Mouse (Mus musculus) hindbrain, embryonic 11.5 days (tissue): Measurements from ENCODE around the gene Rint1. TPM values are rescaled to one million over a fixed set of nuclear protein-coding genes. Genes with fewer than 3 reads are reported as not detected.
"Not testable (repeated sequence)": the region's sequence is repeated elsewhere in the genome, so short reads cannot be mapped to it uniquely, and the experiment has no call there.

Experiments used
- ATAC-seq: fragments of 200-750 bp; cut with Nextera tagmentation; 2 replicates; pipeline ENCODE4 v1.8.0; 2017; ENCODE audit warnings: mild to moderate bottlenecking, moderate TSS enrichment, moderate library complexity; ENCODE audit not compliant: low FRiP score
- DNase-seq: peaks from one replicate; pipeline ENCODE4 v3.0.0-alpha.2; 2015; ENCODE audit warnings: low spot score
- H3K27ac ChIP-seq: fragments of 300-500 bp; sonication (generic); 2 replicates; pipeline ENCODE4 v1.5.1; 2014; ENCODE audit warnings: mild to moderate bottlenecking, low read depth, low read length
- H3K27me3 ChIP-seq: fragments of 300-500 bp; sonication (generic); 2 replicates; pipeline ENCODE4 v1.6.1; 2014; ENCODE audit warnings: mild to moderate bottlenecking, low read length, moderate library complexity, mixed read lengths; ENCODE audit not compliant: control insufficient read depth, insufficient read depth
- H3K36me3 ChIP-seq: fragments of 300-500 bp; sonication (generic); 2 replicates; pipeline ENCODE4 v1.6.1; 2014; ENCODE audit warnings: mild to moderate bottlenecking, low read length, moderate library complexity, mixed read lengths; ENCODE audit not compliant: control insufficient read depth, insufficient read depth
- H3K4me1 ChIP-seq: fragments of 300-500 bp; sonication (generic); replicated peaks from 2 replicates; pipeline ENCODE4 v1.6.1; 2014; ENCODE audit warnings: low read length, mixed read lengths; ENCODE audit not compliant: control insufficient read depth, insufficient read depth
- H3K4me2 ChIP-seq: fragments of 300-500 bp; sonication (generic); replicated peaks from 2 replicates; pipeline ENCODE4 v1.6.1; 2014; ENCODE audit warnings: mild to moderate bottlenecking, low read depth, low read length
- H3K4me3 ChIP-seq: fragments of 300-500 bp; sonication (generic); 2 replicates; pipeline ENCODE4 v1.5.1; 2014; ENCODE audit warnings: low read depth, low read length
- H3K9ac ChIP-seq: fragments of 300-500 bp; sonication (generic); 2 replicates; pipeline ENCODE4 v1.6.1; 2014; ENCODE audit warnings: low read depth, low read length
- H3K9me3 ChIP-seq: fragments of 300-500 bp; sonication (generic); 2 replicates; pipeline ENCODE4 v1.6.1; 2016; ENCODE audit warnings: low read length; ENCODE audit not compliant: control insufficient read depth
- WGBS: fragments of 180-500 bp; shearing (Covaris S2); extraction: QIAGEN DNeasy Blood & Tissue Kit; methylation state at CpG from one replicate; pipeline ENCODE4 v1.1.7; 2014; 5-methylcytosine and 5-hydroxymethylcytosine counted together
- polyA plus RNA-seq: library from polyadenylated mRNA; unstranded; fragments of >200 nt; fragmentation: Nextera tagmentation; extraction: Ambion mirVana; gene quantifications from 2 replicates; pipeline ENCODE4 v1.2.1, GENCODE M21; 2014

The Rint1 gene
- polyA plus RNA-seq, 1 experiment from 2014 or later, result 32.1 TPM

- no peak overlapping the region for H3K4me2 ChIP-seq
- H3K36me3 ChIP-seq, result peaks cover 4% of the 10 kb centered on the region; the same call in 1 of the 2 replicates
- DNase-seq, result no peak
- no peak for ATAC-seq
- no peaks in the 10 kb centered on the region for H3K27me3 ChIP-seq
- H3K4me3 ChIP-seq, result no peak overlapping the region
- 69% methylated on average over 5 of the region's 5 CpGs for WGBS
- H3K4me1 ChIP-seq, result no peaks in the 10 kb centered on the region
- no peak overlapping the region for H3K27ac ChIP-seq
- H3K9me3 ChIP-seq, result no peaks in the 10 kb centered on the region
- H3K9ac ChIP-seq, result no peak overlapping the region
Observed at GRCm38 (mm10) chr5:23814841-23815240, 27.3 kb downstream of the Rint1 start.

- no peak for DNase-seq
- Histone ChIP-seq H3K27ac (no peak overlapping the region), H3K36me3 (peaks cover 4% of the 10 kb centered on the region; the same call in 1 of the 2 replicates), H3K9me3 (no peaks in the 10 kb centered on the region), H3K9ac (no peak overlapping the region), H3K4me1 (no peaks in the 10 kb centered on the region), H3K4me2 (no peak overlapping the region), H3K27me3 (no peaks in the 10 kb centered on the region), H3K4me3 (no peak overlapping the region)
- 84% methylated on average over 15 of the region's 15 CpGs for WGBS
- no peak for ATAC-seq
Observed at GRCm38 (mm10) chr5:23816681-23817080, 29.2 kb downstream of the Rint1 start.

- DNase-seq (no peak), ATAC-seq (no peak)
- Histone ChIP-seq H3K36me3 (no peaks in the 10 kb centered on the region), H3K4me2 (no peak overlapping the region), H3K9ac (no peak overlapping the region), H3K4me1 (no peaks in the 10 kb centered on the region), H3K27me3 (no peaks in the 10 kb centered on the region), H3K4me3 (no peak overlapping the region), H3K9me3 (no peaks in the 10 kb centered on the region), H3K27ac (no peak overlapping the region)
- 76% methylated on average over 11 of the region's 11 CpGs for WGBS
Observed at GRCm38 (mm10) chr5:23822306-23822705, 34.8 kb downstream of the Rint1 start.

GRCm38 (mm10) chr5:23824171-23824733, 36.7 kb downstream of the Rint1 start:
- Histone ChIP-seq H3K4me3 (no peak overlapping the region), H3K9me3 (no peaks in the 10 kb centered on the region), H3K27ac (no peak overlapping the region), H3K4me1 (no peaks in the 10 kb centered on the region), H3K4me2 (no peak overlapping the region), H3K36me3 (no peaks in the 10 kb centered on the region), H3K27me3 (no peaks in the 10 kb centered on the region), H3K9ac (no peak overlapping the region)
- 85% methylated on average over 8 of the region's 8 CpGs for WGBS
- no peak for DNase-seq
- ATAC-seq, result no peak

GRCm38 (mm10) chr5:23826321-23827004, 39.0 kb downstream of the Rint1 start:
- H3K27me3 ChIP-seq, result peaks cover 3% of the 10 kb centered on the region; the same call in 1 of the 2 replicates
- no peak overlapping the region for H3K9ac ChIP-seq
- 37% methylated on average over 11 of the region's 11 CpGs for WGBS
- no peak overlapping the region for H3K4me2 ChIP-seq
- no peaks in the 10 kb centered on the region for H3K9me3 ChIP-seq
- DNase-seq (peak; percentile 78), ATAC-seq (no peak)
- H3K4me1 ChIP-seq, result no peaks in the 10 kb centered on the region
- no peaks in the 10 kb centered on the region for H3K36me3 ChIP-seq
- H3K27ac ChIP-seq, result no peak overlapping the region
- no peak overlapping the region for H3K4me3 ChIP-seq

- no peak overlapping the region for H3K9ac ChIP-seq
Observed at GRCm38 (mm10) chr5:23830897-23831752, 43.6 kb downstream of the Rint1 start.

GRCm38 (mm10) chr5:23835691-23836090, 48.2 kb downstream of the Rint1 start:
- not testable (repeated sequence) for H3K9ac ChIP-seq, H3K4me3 ChIP-seq, H3K4me2 ChIP-seq, DNase-seq, H3K9me3 ChIP-seq, H3K36me3 ChIP-seq, H3K27me3 ChIP-seq, H3K27ac ChIP-seq, H3K4me1 ChIP-seq, ATAC-seq
- 78% methylated on average over 1 of the region's 1 CpGs for WGBS

More at GRCm38 (mm10) chr5:23830897-23831752, 43.6 kb downstream of the Rint1 start:
- no peaks in the 10 kb centered on the region for H3K36me3 ChIP-seq
- ATAC-seq, result no peak
- DNase-seq, result peak; percentile 22
- peaks cover 3% of the 10 kb centered on the region; the same call in 1 of the 2 replicates for H3K27me3 ChIP-seq
- no peak overlapping the region; the same call in 1 of the 2 replicates for H3K4me3 ChIP-seq
- H3K9me3 ChIP-seq, result no peaks in the 10 kb centered on the region
- no peak overlapping the region for H3K27ac ChIP-seq
- no peaks in the 10 kb centered on the region for H3K4me1 ChIP-seq
- 0 out of 2 replicates have a peak overlapping the region, but pooled peaks have one; percentile 17 for H3K4me2 ChIP-seq
- 40% methylated on average over 58 of the region's 58 CpGs for WGBS

GRCm38 (mm10) chr5:23838158-23838557, 50.6 kb downstream of the Rint1 start:
- H3K4me2 ChIP-seq, result no peak overlapping the region
- ATAC-seq, result no peak
- no peaks in the 10 kb centered on the region for H3K9me3 ChIP-seq
- H3K27ac ChIP-seq, result no peak overlapping the region
- H3K4me3 ChIP-seq, result no peak overlapping the region
- 92% methylated on average over 7 of the region's 7 CpGs for WGBS
- no peak for DNase-seq
- H3K4me1 ChIP-seq, result no peaks in the 10 kb centered on the region
- H3K27me3 ChIP-seq, result no peaks in the 10 kb centered on the region
- H3K36me3 ChIP-seq, result peaks cover 5% of the 10 kb centered on the region; the same call in 1 of the 2 replicates
- H3K9ac ChIP-seq, result no peak overlapping the region
